Mouse (Mus musculus) bone marrow macrophage, adult 2 months (primary cell): ENCODE results near the gene Acp6.

Source experiments
- CTCF ChIP-seq: IDR thresholded peaks from 2 replicates; pipeline ENCODE4 v1.5.1; 2012; ENCODE audit warnings: low read depth, mild to moderate bottlenecking, low read length, moderate library complexity
- POLR2A ChIP-seq: IDR thresholded peaks from 2 replicates; pipeline ENCODE4 v1.6.1; 2012; ENCODE audit warnings: mild to moderate bottlenecking, low read depth, low read length, borderline replicate concordance

- TF ChIP-seq POLR2A: no peak
- no peak for TF ChIP-seq CTCF
Observed at GRCm38 (mm10) chr3:97172231-97172630, 13.7 kb downstream of the Acp6 start.
